In genomic region chr8:118380058-118380457, GRCm38 (mm10) we compare ENCODE assay signal across 14 mouse cellular contexts.
A peak's percentile ranks its signal among the peaks of the same experiment; 100 is the strongest.
DNase-seq lines count a peak whose midpoint lies in the region; ATAC-seq lines count a peak whose summit lies in the region.
"Had no signal": no experiment of that assay in that cellular context is flagged by ENCODE, and none has a peak within 500 bp of the region (broad histone marks: within the 10 kb centered on the region; RNA-seq: fewer than 3 reads in every experiment).

No protein-coding gene starts in this region.

- no peaks in the 10 kb centered on the region for H3K36me3 ChIP-seq in heart, embryonic 14.5 days (ENCODE audit: control insufficient read depth, insufficient read depth, low read length)
- no peaks in the 10 kb centered on the region for H3K36me3 ChIP-seq in forebrain, embryonic 12.5 days (replicated peaks)
- no peaks in the 10 kb centered on the region for H3K36me3 ChIP-seq in heart, embryonic 16.5 days (ENCODE audit: control insufficient read depth, insufficient read depth)
- H3K36me3 ChIP-seq in midbrain, embryonic 15.5 days (replicated peaks) = no peaks in the 10 kb centered on the region
- H3K36me3 ChIP-seq: embryonic facial prominence, embryonic 10.5 days; liver, embryonic 15.5 days; stomach, embryonic 15.5 days had no signal

- no peaks in the 10 kb centered on the region for H3K9me3 ChIP-seq in heart, embryonic 14.5 days (ENCODE audit: control insufficient read depth, low read length)
- no peaks in the 10 kb centered on the region for H3K9me3 ChIP-seq in forebrain, embryonic 12.5 days
- H3K9me3 ChIP-seq in heart, embryonic 16.5 days (replicated peaks; ENCODE audit: control insufficient read depth, low read length) = no peaks in the 10 kb centered on the region
- no peaks in the 10 kb centered on the region for H3K9me3 ChIP-seq in midbrain, embryonic 15.5 days
- H3K9me3 ChIP-seq: embryonic facial prominence, embryonic 10.5 days; liver, embryonic 15.5 days; stomach, embryonic 15.5 days had no signal

- WGBS in heart, embryonic 14.5 days = 56% methylated on average over 8 of the region's 8 CpGs
- 68% methylated on average over 8 of the region's 8 CpGs for WGBS in forebrain, embryonic 12.5 days
- 51% methylated on average over 8 of the region's 8 CpGs for WGBS in heart, embryonic 16.5 days
- WGBS in midbrain, embryonic 15.5 days = 54% methylated on average over 8 of the region's 8 CpGs

- no peak for DNase-seq in heart, postnatal 14 days
- no peak for DNase-seq in ovary, postnatal 36 days (ENCODE audit: low spot score)
- no peak for DNase-seq in B cell, adult 2 months
- no peak for DNase-seq in layer of hippocampus, postnatal 10 days (ENCODE audit: low spot score in 2 of 2)
- DNase-seq: gastrocnemius, postnatal 25 days; kidney, adult 18-20 months had no signal

- no peak overlapping the region for H3K9ac ChIP-seq in heart, embryonic 14.5 days (ENCODE audit: low read length)
- H3K9ac ChIP-seq in forebrain, embryonic 12.5 days = no peak overlapping the region
- H3K9ac ChIP-seq in heart, embryonic 16.5 days (ENCODE audit: low read length) = no peak overlapping the region
- no peak overlapping the region for H3K9ac ChIP-seq in midbrain, embryonic 15.5 days
- H3K9ac ChIP-seq: liver, embryonic 15.5 days; stomach, embryonic 15.5 days had no signal

- no peak overlapping the region for H3K4me3 ChIP-seq in heart, embryonic 14.5 days (ENCODE audit: control insufficient read depth in 1 of 2, insufficient read depth in 1 of 2, low read depth in 1 of 2, low read length in 2 of 2)
- no peak overlapping the region for H3K4me3 ChIP-seq in forebrain, embryonic 12.5 days (replicated peaks)
- H3K4me3 ChIP-seq in heart, embryonic 16.5 days (ENCODE audit: low read length) = no peak overlapping the region
- H3K4me3 ChIP-seq in midbrain, embryonic 15.5 days = no peak overlapping the region
- H3K4me3 ChIP-seq: embryonic facial prominence, embryonic 10.5 days; liver, embryonic 15.5 days; stomach, embryonic 15.5 days had no signal

- H3K4me2 ChIP-seq in heart, embryonic 14.5 days (ENCODE audit: low read length) = no peak overlapping the region
- H3K4me2 ChIP-seq in forebrain, embryonic 12.5 days = no peak overlapping the region
- no peak overlapping the region for H3K4me2 ChIP-seq in heart, embryonic 16.5 days (ENCODE audit: low read depth, low read length)
- H3K4me2 ChIP-seq in midbrain, embryonic 15.5 days = no peak overlapping the region
- H3K4me2 ChIP-seq: liver, embryonic 15.5 days; stomach, embryonic 15.5 days had no signal

- H3K27ac ChIP-seq in heart, embryonic 14.5 days (replicated peaks in 1 of 2; ENCODE audit: control insufficient read depth in 1 of 2, insufficient read depth in 1 of 2, low read depth in 2 of 2, low read length in 2 of 2) = peak overlapping the region; percentile 87
- 0 out of 2 replicates have a peak overlapping the region, but pooled peaks have one; percentile 47 for H3K27ac ChIP-seq in forebrain, embryonic 12.5 days
- peak overlapping the region; percentile 81 for H3K27ac ChIP-seq in heart, embryonic 16.5 days (ENCODE audit: low read length)
- peak overlapping the region; percentile 63 for H3K27ac ChIP-seq in midbrain, embryonic 15.5 days
- H3K27ac ChIP-seq: embryonic facial prominence, embryonic 10.5 days; liver, embryonic 15.5 days; stomach, embryonic 15.5 days had no signal

- intact Hi-C loops in heart, postnatal 14 days (cut with DNase I) = no loop called here

- no peak for ATAC-seq in heart, embryonic 14.5 days (ENCODE audit: insufficient number of reproducible peaks, insufficient read depth, low FRiP score, low read depth)
- peak; percentile 36; the same call in 1 of the 2 replicates for ATAC-seq in forebrain, embryonic 12.5 days (ENCODE audit: low FRiP score)
- ATAC-seq in heart, embryonic 16.5 days (replicated peaks; ENCODE audit: extremely low read depth, insufficient read depth, low FRiP score) = no peak
- ATAC-seq in midbrain, embryonic 15.5 days (replicated peaks) = peak; percentile 17
- ATAC-seq: CD4-positive, CD25-positive, alpha-beta regulatory T cell, adult 4 months had no signal

- H3K27me3 ChIP-seq in heart, embryonic 14.5 days (ENCODE audit: control insufficient read depth, insufficient read depth, low read length) = no peaks in the 10 kb centered on the region
- no peaks in the 10 kb centered on the region for H3K27me3 ChIP-seq in forebrain, embryonic 12.5 days
- H3K27me3 ChIP-seq in heart, embryonic 16.5 days (ENCODE audit: control insufficient read depth, insufficient read depth, low read length) = no peaks in the 10 kb centered on the region
- H3K27me3 ChIP-seq in midbrain, embryonic 15.5 days (replicated peaks) = no peaks in the 10 kb centered on the region
- H3K27me3 ChIP-seq: liver, embryonic 15.5 days; stomach, embryonic 15.5 days had no signal

- H3K4me1 ChIP-seq in heart, embryonic 14.5 days (ENCODE audit: control insufficient read depth in 2 of 2, insufficient read depth in 2 of 2, low read length in 2 of 2) = peaks cover 38 to 49% of the 10 kb centered on the region in 2 experiments
- peaks cover 21% of the 10 kb centered on the region for H3K4me1 ChIP-seq in forebrain, embryonic 12.5 days
- peaks cover 41% of the 10 kb centered on the region for H3K4me1 ChIP-seq in heart, embryonic 16.5 days (ENCODE audit: control insufficient read depth, insufficient read depth, low read length)
- peaks cover 19% of the 10 kb centered on the region for H3K4me1 ChIP-seq in midbrain, embryonic 15.5 days
- H3K4me1 ChIP-seq: liver, embryonic 15.5 days had no signal

Comparison
In these comparisons a context has a peak if more than half of its experiments do, and no peak if none do; other contexts are left out.
1. ATAC-seq: peak in forebrain, embryonic 12.5 days (single experiment) and midbrain, embryonic 15.5 days (single experiment); none in heart, embryonic 14.5 days (single experiment) and heart, embryonic 16.5 days (single experiment).
2. Peak in every context shown above with its lines, with median percentiles within 50 percentile points of each other: H3K27ac ChIP-seq.